Mouse (Mus musculus) spleen, postnatal 14 days (tissue): ENCODE measurements around the gene BC004004.
"Not testable (repeated sequence)": the region's sequence is repeated elsewhere in the genome, so short reads cannot be mapped to it uniquely, and the experiment has no call there.

Experiments used
- DNase-seq, 2 experiments: peaks; one replicate each; pipeline ENCODE4 v3.0.0; 2021 to 2022; ENCODE audit warnings: low spot score in 2 of 2

BC004004 gene

DNA sequence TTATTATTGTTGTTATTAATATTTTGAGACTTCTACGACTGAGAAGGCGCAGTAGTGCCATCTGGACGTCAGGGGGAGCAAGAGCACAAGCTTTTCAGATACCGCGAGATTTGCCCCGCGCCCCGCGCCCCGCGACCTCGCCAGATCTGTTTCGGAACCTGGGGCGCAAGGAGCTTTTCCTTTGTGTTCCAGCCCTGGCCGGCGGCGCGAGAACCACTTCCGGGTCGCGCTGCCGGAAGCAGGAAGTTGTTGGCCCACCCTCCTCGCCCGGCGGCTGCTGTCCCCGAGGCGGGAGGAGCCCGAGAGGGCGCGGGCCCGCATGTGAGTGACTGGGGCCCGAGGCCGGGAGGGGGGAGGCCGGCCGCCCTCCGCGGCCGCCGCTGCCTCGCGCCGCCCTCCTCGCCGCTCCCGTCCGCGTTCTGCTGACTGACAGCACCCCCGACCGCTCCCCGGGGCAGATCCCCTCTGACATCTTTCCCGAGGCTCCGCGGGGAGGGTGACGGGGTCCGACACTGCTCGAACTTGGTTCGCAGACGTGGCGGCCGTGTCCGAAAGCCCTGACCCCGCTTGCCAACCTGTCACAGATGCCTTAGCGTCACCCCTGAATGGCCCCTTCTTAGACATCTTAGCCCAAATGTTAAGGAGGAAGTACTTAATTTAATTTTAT lies at the start of gene BC004004:
TSS of gene BC004004 (plus strand) at position 107 of the 667 bp plus-strand sequence.
- peak; percentile 91 to 95 for DNase-seq

DNA sequence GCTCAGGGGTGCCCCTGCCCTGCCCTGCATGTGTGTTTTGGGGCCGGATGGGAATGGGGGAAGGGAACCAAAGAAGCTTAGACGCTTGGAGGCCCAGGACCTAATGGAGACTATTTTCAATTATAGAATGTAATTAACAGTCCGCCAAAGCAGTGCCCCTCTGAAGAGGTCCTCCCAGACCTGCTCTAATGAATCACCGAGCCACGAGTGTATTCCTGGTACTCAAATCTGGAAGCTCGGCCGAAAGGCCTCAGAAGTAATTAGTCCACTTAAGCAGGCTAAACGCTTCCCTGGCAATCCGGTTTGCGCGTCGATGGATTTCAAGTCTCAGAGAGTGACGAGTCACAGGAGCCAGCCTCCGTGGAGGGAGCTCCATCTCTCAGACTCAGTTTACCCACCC lies 48.0 kb upstream of the BC004004 start:
- no peak for DNase-seq

DNA sequence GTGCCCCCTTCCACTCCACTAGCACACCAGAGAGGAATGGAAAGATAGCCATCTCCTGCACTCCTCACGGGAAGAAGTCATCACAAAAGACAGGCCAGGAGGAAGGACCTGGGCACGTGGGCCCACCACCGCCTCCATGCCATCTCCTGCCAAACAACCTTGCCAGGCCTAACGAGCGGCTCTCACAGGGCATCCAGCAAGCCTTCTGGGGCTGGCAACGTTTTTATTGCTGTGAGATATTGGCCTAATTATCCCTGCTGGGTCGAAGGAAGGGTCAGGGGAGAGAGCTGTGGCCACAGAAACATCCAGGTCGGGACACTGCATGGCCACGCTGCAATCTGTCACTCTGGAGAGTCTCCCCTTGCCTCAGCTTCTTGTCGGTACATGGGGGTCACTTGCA lies 37.5 kb upstream of the BC004004 start:
- DNase-seq, result no peak

DNA sequence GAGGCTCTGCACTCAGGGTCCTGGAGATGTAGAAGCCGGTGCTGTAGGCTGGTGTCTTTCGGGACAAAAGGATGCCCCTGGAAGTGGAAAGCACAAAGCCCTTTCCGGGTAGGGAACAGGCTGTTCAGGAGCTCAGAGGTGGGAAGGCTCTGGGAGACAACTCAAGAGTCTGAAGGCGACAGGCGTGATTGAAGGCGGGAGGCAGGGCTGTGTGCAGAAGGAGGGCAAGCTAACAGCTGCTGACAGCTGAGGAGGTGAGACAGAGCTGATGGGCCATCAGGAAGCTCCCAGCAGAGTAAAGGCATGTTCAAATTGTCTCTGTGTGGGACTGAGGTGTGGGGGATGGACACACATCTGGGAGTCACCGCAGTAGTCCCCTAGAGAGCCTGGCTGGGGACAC lies 32.5 kb upstream of the BC004004 start:
- DNase-seq, result no peak

GRCm38 (mm10) chr17:29237267-29237771 lies 31.3 kb upstream of the BC004004 start:
- no peak for DNase-seq

DNA sequence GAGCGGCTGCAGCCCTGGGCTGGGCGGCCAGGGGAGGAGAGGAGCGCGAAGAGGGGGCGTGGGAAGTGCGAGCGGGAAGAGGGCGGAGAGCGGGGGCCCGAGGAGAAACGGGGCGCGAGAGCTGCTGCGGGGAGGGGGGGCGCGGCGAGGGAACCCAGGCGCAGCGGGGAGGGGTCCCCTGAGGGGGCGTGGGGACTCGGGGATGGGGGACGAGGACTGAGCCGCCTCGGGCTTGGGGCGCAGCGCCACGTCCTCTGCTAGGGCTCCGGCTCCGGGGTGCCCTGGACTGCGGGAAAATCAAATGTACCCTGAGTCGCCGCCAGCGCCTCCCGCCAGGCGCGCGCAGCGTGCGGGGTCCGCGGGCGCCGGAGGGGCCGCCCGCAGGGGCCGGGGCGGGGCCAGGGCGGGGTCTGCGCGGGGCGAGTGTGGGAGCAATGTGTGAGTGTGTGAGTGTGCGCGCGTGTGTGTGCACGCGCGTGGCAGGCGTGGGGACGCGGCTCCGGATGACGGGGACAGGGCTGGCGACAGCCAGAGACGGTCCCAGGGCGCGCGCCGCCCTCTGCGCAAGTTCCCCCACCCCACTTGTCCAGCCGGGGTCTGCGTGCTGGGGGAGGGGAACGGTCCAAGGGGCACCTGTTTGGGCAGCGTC lies 30.7 kb upstream of the BC004004 start, which contains the start of gene Cpne5:
TSS of gene Cpne5 (minus strand) at position 396 of the 649 bp plus-strand sequence.
- DNase-seq, result no peak

DNA sequence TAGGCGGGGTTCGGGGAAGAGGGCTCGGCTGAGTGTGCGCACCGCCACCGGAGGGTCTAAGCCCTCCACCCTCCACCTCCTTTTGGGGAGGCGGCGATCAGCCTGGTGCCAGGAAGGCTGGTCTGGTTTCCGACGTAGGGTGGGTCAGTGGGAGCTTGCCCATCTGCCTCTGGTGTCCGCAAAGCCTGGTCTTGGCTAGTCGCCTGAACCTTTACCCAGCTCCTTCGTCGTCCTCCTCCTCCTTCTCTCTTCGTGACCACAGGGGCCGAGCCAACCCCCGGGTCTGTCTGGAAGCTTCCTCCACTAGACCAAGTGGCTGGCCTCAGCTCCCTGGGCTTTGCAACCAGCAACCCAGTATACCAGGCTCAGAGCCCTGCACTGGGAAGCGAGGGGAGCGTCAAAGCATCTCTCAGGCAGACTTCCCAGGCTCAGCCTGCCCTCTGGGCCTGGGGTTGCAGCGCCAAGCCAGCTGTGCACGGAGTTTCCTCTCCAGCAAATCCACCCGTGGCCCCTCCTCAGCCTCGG lies 30.1 kb upstream of the BC004004 start:
- no peak for DNase-seq

GRCm38 (mm10) chr17:29244912-29245311 lies 23.7 kb upstream of the BC004004 start:
- no peak for DNase-seq

GRCm38 (mm10) chr17:29245725-29246124 lies 22.9 kb upstream of the BC004004 start:
- no peak for DNase-seq

- no peak for DNase-seq
Observed at GRCm38 (mm10) chr17:29246602-29247001, 22.0 kb upstream of the BC004004 start.

- no peak for DNase-seq
Observed at GRCm38 (mm10) chr17:29247881-29248280, 20.7 kb upstream of the BC004004 start.

DNA sequence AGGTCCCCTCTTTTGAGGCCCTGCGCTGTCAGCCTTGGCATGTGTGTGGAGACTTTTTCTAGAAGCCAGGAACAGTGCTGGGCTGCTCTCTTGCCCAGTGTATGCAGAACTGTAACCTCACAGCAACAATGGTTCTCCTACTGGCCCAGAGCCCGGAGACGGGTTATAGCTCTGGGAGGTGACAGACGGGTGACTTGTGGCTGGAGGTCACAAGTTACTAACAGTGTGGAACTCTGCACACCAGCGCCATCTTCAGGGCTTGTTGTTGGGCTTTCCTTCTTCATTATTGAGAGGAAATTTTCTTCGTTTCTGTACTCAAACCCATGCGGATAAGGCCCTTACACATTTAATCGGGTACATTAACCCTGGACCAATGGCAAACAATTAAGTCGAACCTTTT lies 19.1 kb upstream of the BC004004 start:
- DNase-seq, result no peak

- not testable (repeated sequence) for DNase-seq
Observed at GRCm38 (mm10) chr17:29251006-29251405, 17.6 kb upstream of the BC004004 start.

- DNase-seq, result no peak
Observed at GRCm38 (mm10) chr17:29251608-29252390, 16.8 kb upstream of the BC004004 start.

- no peak for DNase-seq
Observed at GRCm38 (mm10) chr17:29253236-29253635, 15.4 kb upstream of the BC004004 start.

DNA sequence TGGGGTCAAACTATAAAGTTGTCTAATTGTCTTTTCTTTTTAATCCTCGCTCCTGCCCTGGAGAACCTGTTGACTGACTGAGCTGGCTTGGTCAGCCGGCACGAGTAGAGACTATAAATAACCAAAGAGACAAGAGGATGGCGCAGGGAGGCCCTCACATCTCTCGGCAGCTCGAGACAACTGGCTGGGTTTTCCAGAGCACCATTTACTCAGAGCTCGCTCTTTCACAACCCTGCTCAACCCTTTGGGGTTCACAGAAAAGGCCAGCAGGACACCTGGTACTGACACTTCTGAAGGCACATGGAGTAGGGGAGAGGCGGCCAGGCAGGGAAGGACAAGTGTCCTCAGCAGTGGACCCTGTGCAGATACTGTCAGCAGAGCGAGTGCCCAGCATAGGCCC lies 14.9 kb upstream of the BC004004 start:
- no peak for DNase-seq

DNA sequence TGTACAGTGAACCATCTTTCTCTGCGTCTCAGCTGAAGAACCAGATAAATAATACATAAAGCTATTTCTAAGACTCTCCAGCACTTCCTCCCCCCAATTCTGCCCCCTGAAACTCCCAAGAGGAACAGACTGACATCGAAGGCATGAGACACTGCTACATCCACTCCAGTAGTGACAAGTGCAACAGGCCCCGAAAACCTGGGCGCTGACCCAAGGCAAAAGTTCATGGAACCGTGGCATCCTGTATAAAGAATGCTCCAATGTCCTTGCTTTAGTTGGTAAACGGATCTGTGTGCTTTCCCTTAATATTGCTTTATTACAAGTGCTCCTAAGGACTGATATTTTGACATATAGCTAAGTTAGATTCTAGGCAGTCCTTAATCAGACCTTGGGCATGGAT lies 13.8 kb upstream of the BC004004 start:
- not testable (repeated sequence) for DNase-seq

- DNase-seq, result no peak
Observed at GRCm38 (mm10) chr17:29256507-29256906, 12.1 kb upstream of the BC004004 start.

DNA sequence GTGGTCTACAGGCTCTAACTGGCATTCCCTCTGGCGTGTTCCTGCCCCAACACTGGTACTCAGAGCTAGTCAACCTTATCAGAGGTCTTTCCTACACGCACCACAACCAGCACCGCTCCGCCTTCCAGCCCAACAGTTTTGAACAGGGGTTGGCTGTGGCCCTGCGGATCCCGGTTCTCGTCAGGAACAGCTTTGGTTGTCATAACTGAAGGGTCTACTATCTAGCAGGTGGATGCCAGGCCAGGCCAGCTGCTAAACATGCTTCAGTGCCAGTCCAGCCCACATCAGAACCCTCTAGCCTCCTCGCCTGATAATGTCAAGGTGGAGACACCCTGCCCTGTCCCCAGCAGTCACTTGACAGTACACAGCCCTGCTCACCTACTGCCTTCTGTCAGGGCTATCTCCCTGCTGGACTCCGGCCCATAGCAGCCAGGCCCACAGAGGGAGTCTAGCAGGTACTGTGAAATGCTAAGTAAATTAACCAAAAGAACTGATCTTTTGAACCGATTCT lies 11.5 kb upstream of the BC004004 start:
- no peak for DNase-seq

DNA sequence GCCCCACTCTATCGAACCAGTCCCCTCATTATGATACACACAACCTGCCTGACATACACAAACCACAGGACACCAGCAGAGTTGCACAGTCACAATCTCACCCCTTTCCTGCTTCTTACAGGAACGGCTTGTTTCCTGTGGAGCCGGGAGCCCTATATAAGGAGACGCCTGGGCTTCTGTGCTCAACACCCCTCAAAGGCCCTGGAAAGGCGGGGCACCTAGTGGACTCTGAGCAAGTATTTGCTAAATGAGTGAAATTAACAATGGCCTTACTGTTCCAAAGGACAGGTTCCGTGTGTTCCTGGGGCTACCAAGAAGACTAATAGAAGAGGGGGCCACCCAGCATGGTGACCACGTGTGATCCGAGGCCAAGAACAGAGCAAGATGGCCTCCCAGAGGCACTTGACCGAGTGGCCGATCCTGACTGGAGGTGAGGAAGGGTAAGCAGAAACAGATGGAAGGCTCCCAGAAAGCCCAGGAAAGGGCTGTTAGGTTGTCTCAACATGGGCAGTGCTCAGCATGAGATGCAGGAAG lies 10.5 kb upstream of the BC004004 start:
- no peak for DNase-seq

DNA sequence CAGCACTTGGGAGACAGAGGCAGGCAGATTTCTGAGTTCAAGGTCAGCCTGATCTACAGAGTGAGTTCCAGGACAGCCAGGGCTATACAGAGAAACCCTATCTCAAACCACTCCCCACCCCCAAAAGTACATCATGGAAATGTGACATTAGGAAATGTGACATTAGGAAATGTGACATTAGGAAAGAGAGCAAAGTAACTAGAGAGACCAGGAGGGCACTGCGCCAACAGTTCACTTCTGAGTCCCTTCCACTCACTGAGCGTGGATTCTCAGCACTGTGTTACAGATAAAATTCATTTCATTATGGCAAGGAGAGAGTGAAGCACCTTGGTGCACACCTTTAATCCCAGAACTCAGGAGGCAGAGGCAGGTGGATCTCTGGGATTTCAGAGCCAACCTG lies 9.7 kb upstream of the BC004004 start:
- DNase-seq, result no peak

DNA sequence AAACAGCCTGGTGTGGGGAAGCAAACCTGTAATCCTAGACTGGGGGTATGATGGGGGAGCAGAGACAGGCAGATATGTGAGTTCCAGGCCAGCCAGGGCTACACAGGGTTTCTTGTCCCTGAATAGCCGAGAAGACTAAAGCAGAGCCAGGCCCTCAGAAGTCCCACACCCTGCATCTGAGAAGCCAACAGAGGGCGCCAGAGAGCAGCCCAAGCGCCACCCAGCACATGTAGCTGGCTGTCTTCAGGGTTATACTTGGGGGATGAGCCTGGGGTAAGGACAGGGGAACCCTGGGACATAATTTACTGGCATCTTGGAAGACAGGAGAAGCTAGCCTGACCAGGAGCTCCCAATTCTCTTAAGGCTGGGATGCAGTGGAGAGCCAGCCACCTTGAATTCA lies 9.1 kb upstream of the BC004004 start:
- DNase-seq, result peak; percentile 62 to 77
